Mouse (Mus musculus) midbrain, postnatal 0 days (tissue): Measurements from ENCODE around the gene Adamts17. TPM values are rescaled to one million over a fixed set of nuclear protein-coding genes. Genes with fewer than 3 reads are reported as not detected.

ENCODE experiments used
- ATAC-seq: fragments of 200-750 bp; cut with Nextera tagmentation; 2 replicates; pipeline ENCODE4 v1.8.0; 2017; ENCODE audit warnings: moderate number of reproducible peaks, mild to moderate bottlenecking, moderate TSS enrichment, moderate library complexity; ENCODE audit not compliant: low FRiP score
- DNase-seq: peaks from one replicate; pipeline ENCODE4 v3.0.0-alpha.2; 2015; ENCODE audit warnings: low spot score
- H3K27ac ChIP-seq: fragments of 300-500 bp; sonication (generic); 2 replicates; pipeline ENCODE4 v1.5.1; 2014; ENCODE audit warnings: low read depth, mild to moderate bottlenecking, low read length, mixed read lengths
- H3K27me3 ChIP-seq: fragments of 300-500 bp; sonication (generic); 2 replicates; pipeline ENCODE4 v1.6.1; 2014; ENCODE audit warnings: low read length, control low read depth, mixed read lengths; ENCODE audit not compliant: insufficient read depth
- H3K36me3 ChIP-seq: fragments of 300-500 bp; sonication (generic); 2 replicates; pipeline ENCODE4 v1.6.1; 2014; ENCODE audit warnings: low read length, control low read depth, mixed read lengths; ENCODE audit not compliant: insufficient read depth
- H3K4me1 ChIP-seq: fragments of 300-500 bp; sonication (generic); 2 replicates; pipeline ENCODE4 v1.6.1; 2014; ENCODE audit warnings: mild to moderate bottlenecking, control low read depth, antibody characterized with exemption, low read length, mixed read lengths; ENCODE audit not compliant: insufficient read depth
- H3K4me2 ChIP-seq: fragments of 300-500 bp; sonication (generic); 2 replicates; pipeline ENCODE4 v1.6.1; 2014; ENCODE audit warnings: low read depth, mild to moderate bottlenecking, low read length, mixed read lengths; ENCODE audit not compliant: poor library complexity, severe bottlenecking
- H3K4me3 ChIP-seq: fragments of 300-500 bp; sonication (generic); 2 replicates; pipeline ENCODE4 v1.5.1; 2014; ENCODE audit warnings: low read depth, mild to moderate bottlenecking, low read length, moderate library complexity
- H3K9ac ChIP-seq: fragments of 300-500 bp; sonication (generic); replicated peaks from 2 replicates; pipeline ENCODE4 v1.6.1; 2014; ENCODE audit warnings: mild to moderate bottlenecking, low read length, moderate library complexity, mixed read lengths; ENCODE audit not compliant: poor library complexity, severe bottlenecking
- H3K9me3 ChIP-seq: fragments of 300-500 bp; sonication (generic); 2 replicates; pipeline ENCODE4 v1.6.1; 2016; ENCODE audit warnings: low read length, control low read depth
- CTCF ChIP-seq: IDR thresholded peaks from 2 replicates; pipeline ENCODE4 v1.5.1; 2016; ENCODE audit warnings: antibody characterized with exemption, mild to moderate bottlenecking
- WGBS: fragments of 180-500 bp; shearing (Covaris S2); extraction: QIAGEN DNeasy Blood & Tissue Kit; methylation state at CpG from one replicate; pipeline ENCODE4 v1.1.7; 2014; 5-methylcytosine and 5-hydroxymethylcytosine counted together
- polyA plus RNA-seq: library from polyadenylated mRNA; unstranded; fragments of >200 nt; fragmentation: Nextera tagmentation; extraction: Ambion mirVana; gene quantifications from 2 replicates; pipeline ENCODE4 v1.2.1, GENCODE M21; 2015
- total RNA-seq: library from RNA; depleted of rRNA; stranded (reverse); fragments of >200 nt; gene quantifications from 2 replicates; pipeline ENCODE4 v1.2.3, GENCODE M21; 2014

Adamts17 gene
- total and polyA plus RNA-seq, 2 experiments from 2014 or later = 3.2 to 13.0 TPM

DNA sequence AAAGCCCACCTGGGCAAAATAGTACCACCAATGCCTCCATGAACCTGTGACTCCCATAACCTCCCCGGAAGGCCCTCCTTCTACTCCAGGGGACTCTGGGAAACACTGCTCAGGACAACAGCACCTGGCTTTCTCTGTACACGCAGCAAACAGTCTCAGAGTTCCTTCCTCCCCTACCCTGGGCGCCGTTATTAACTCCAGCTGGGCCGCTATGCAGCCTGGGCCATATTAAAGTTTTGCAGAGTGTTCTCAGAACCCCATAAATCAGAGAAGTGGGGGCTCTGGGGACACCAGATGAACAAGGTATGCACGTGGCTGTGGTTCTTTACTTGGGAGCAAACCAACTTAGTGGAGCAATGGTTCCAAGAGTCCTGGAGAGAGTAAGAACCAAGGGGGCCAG lies 306.6 kb downstream of the Adamts17 start:
- WGBS = 82% methylated on average over 6 of the region's 6 CpGs
- Histone ChIP-seq H3K4me3 (no peak overlapping the region), H3K27ac (no peak overlapping the region), H3K9me3 (no peaks in the 10 kb centered on the region), H3K36me3 (peaks cover 2% of the 10 kb centered on the region; the same call in 1 of the 2 replicates), H3K4me2 (no peak overlapping the region), H3K27me3 (no peaks in the 10 kb centered on the region), H3K4me1 (no peaks in the 10 kb centered on the region), H3K9ac (no peak overlapping the region)
- TF ChIP-seq CTCF = no peak
- ATAC-seq = no peak
- DNase-seq = no peak

GRCm38 (mm10) chr7:67149707-67150106 lies 310.2 kb downstream of the Adamts17 start:
- 97% methylated on average over 16 of the region's 16 CpGs for WGBS
- no peak for DNase-seq

DNA sequence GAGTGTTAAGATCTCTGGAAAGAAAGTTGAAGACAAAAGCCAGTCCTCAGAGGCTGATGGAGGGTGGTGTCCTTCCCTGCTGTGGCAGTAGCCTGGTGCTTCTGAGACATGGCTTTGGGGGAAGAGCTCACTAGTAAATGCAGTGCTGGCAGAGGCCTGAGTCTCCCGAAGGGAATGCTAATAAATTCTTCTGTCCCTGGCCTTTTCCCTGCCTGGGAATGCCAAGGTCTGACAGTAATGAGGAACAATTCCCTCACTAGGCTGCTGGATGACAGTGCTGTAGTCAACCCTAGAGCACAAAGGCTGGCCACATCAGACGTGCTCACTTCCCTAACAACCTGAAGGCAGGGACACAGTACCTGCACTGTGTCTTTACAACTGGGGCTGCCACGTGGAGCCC lies 313.1 kb downstream of the Adamts17 start:
- Histone ChIP-seq H3K27me3 (no peaks in the 10 kb centered on the region), H3K9me3 (no peaks in the 10 kb centered on the region), H3K4me2 (no peak overlapping the region), H3K27ac (no peak overlapping the region), H3K4me1 (no peaks in the 10 kb centered on the region), H3K9ac (no peak overlapping the region), H3K36me3 (peaks cover 3% of the 10 kb centered on the region; the same call in 1 of the 2 replicates), H3K4me3 (no peak overlapping the region)
- ATAC-seq = no peak
- 40% methylated on average over 3 of the region's 3 CpGs for WGBS
- no peak for DNase-seq
- no peak for TF ChIP-seq CTCF

More at GRCm38 (mm10) chr7:67149707-67150106, 310.2 kb downstream of the Adamts17 start:
- H3K4me2 ChIP-seq = no peak overlapping the region
- H3K9me3 ChIP-seq = no peaks in the 10 kb centered on the region
- no peak overlapping the region for H3K27ac ChIP-seq
- H3K36me3 ChIP-seq = peaks cover 3% of the 10 kb centered on the region; the same call in 1 of the 2 replicates
- no peak for ATAC-seq
- TF ChIP-seq CTCF = no peak
- no peaks in the 10 kb centered on the region for H3K27me3 ChIP-seq
- no peaks in the 10 kb centered on the region for H3K4me1 ChIP-seq
- no peak overlapping the region for H3K9ac ChIP-seq
- H3K4me3 ChIP-seq = no peak overlapping the region

- Histone ChIP-seq H3K27me3 (no peaks in the 10 kb centered on the region), H3K9ac (no peak overlapping the region), H3K4me1 (no peaks in the 10 kb centered on the region), H3K4me3 (no peak overlapping the region), H3K9me3 (no peaks in the 10 kb centered on the region), H3K27ac (no peak overlapping the region), H3K4me2 (no peak overlapping the region), H3K36me3 (no peaks in the 10 kb centered on the region)
- no peak for TF ChIP-seq CTCF
- WGBS = 91% methylated on average over 8 of the region's 8 CpGs
- DNase-seq (no peak), ATAC-seq (no peak)
Measured at GRCm38 (mm10) chr7:67162135-67162534, 322.6 kb downstream of the Adamts17 start.

GRCm38 (mm10) chr7:67168288-67168687 lies 328.8 kb downstream of the Adamts17 start:
- 86% methylated on average over 9 of the region's 9 CpGs for WGBS
- TF ChIP-seq CTCF = no peak
- Histone ChIP-seq H3K4me1 (no peaks in the 10 kb centered on the region), H3K27ac (no peak overlapping the region), H3K9me3 (no peaks in the 10 kb centered on the region), H3K9ac (no peak overlapping the region), H3K27me3 (no peaks in the 10 kb centered on the region), H3K4me2 (no peak overlapping the region), H3K4me3 (no peak overlapping the region), H3K36me3 (no peaks in the 10 kb centered on the region)
- DNase-seq (no peak), ATAC-seq (no peak)

DNA sequence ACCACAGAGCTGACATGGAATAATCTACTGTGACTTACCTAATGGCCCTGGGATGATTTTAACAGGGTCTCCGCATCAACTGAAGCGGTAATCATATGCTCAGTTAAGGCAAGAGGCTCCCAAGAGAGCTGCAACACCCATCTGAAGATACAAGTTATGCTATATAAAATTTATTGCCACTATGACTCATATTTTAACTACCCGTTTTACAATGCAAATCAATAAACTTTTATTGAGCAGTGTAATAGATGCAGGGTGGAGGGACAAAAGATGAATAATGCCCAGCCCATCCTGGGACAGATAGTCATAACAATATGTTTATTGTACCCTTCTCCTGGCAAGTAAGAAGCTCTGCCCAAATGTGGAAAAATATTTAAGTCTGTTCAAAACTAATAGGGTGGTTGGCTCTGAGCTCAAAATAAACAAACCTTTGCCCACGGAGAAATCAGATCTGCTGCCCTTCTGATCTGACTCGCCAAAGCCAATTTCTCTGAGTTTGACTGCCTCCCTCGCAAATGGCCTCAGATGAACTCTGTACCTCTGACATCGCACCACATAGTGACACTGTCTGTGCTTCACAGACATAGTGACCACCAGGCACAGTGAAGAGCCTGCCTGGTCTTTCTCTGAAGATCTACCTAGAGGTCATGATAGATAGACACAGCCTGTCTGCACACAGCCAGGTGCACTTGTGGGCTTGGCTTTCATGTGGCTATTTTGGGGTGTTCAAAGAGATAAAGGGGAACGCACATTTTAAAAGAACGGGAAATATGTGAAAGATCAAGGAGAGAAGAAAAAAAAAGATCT lies 329.4 kb downstream of the Adamts17 start:
- no peak for DNase-seq
- 74% methylated on average over 9 of the region's 9 CpGs for WGBS
- TF ChIP-seq CTCF = no peak

More for the DNA sequence above, 329.4 kb downstream of the Adamts17 start:
- no peaks in the 10 kb centered on the region for H3K9me3 ChIP-seq
- H3K27me3 ChIP-seq = no peaks in the 10 kb centered on the region
- no peaks in the 10 kb centered on the region for H3K36me3 ChIP-seq
- H3K4me2 ChIP-seq = no peak overlapping the region
- no peak overlapping the region for H3K4me3 ChIP-seq
- no peaks in the 10 kb centered on the region for H3K4me1 ChIP-seq
- no peak for ATAC-seq
- no peak overlapping the region for H3K9ac ChIP-seq
- H3K27ac ChIP-seq = no peak overlapping the region
